Mouse (Mus musculus): ENCODE data around the gene Ica1.

DNA sequence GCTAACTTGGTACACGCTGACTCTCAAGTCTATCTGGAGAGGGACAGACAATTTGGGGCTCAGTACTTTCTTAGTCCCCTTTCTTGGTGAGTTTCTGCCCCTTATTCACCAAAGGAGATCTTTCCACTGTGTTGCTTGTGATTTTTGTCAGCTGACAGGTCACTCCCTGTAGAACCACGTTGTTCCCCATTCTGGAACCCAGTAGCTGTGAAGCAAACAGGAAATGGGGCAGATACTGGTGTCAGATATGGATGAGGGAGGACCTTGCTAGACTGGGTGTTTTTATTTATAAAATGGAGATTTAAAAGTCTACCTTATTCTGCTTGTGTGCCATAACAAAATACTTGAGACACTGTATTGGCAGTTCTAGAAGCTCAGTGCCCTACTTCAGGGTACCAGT, 160.9 kb downstream of the Ica1 start:
- TF ChIP-seq CTCF (IDR thresholded peaks at IDR 0.05; ENCODE audit: low read depth, low read length) (no peak), GATA1 (IDR thresholded peaks at IDR 0.05; ENCODE audit: borderline replicate concordance, low read length) (no peak), POLR2AphosphoS5 (IDR thresholded peaks at IDR 0.05; ENCODE audit: insufficient replicate concordance, low read depth, low read length) (no peak), TAL1 (conservative IDR thresholded peaks at IDR 0.05; ENCODE audit: low read depth, low read length) (no peak)

Data from G1E (cell line).